Mouse (Mus musculus) spleen, postnatal 0 days (tissue): ENCODE data around the gene Mdm2. TPM values are rescaled to one million over a fixed set of nuclear protein-coding genes. Genes with fewer than 3 reads are reported as not detected.

Source experiments
- polyA plus RNA-seq: library from polyadenylated mRNA; unstranded; fragments of >200 nt; fragmentation: Nextera tagmentation; extraction: Ambion mirVana; gene quantifications from 2 replicates; pipeline ENCODE4 v1.2.1, GENCODE M21; 2015

Gene Mdm2
- polyA plus RNA-seq: 18.5 and 18.7 TPM in 2 replicates

DNA sequence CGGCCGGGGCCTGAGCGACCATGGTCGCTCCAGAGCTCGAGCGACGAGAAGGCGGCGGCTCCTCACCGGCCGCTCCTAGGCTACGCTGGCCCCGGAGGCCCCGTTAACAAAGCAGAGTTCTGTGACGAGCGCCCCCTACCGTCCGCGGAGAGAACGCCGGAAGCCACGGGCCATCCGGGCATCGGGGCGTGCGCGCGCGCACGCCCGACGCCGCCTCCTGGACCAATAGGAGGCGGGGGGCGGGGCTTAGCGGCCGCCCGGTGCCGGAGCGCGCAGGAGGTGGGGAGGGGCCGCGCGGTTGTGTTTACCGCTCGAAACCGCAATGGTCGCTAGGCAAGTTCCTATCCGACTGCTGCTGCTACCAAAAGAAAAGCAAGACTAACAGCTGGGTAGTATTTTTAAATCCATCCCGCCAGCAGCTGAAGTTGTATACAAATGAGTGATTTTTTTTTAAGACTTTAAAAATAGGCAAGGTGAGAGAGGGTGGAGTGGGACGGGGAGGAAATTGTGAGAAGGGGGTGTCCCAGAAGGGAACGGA lies at the start of gene Mdm2:
Mdm2 (minus strand) TSS at position 155 of the 538 bp plus-strand sequence.

DNA sequence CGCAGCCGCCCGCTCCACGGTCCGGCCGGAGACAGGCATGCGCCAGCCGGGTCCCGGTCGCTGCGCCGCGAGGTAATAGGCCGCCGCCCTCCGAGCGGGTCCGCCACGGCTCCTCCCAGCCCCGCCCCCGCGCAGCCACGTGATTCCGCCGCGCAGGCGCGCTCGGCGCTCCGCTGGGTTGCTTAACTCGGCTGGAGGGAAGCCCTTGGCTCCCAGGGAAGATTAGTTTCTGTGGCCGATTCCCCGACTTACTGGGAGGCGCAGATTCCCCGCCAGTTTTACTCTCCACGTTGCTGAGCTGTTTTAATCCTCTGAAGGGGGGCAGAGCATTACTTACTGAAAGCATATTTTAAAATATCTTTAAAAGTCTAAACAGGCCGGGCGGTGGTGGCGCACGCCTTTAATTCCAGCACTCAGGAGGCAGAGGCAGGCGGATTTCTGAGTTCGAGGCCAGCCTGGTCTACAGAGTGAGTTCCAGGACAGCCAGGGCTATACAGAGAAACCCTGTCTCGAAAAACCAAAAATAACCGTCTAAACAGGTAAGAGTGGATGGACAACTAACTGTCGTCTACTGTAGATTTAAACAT lies 35.8 kb upstream of the Mdm2 start, which contains the start of gene Slc35e3:
Slc35e3 (minus strand) TSS at position 69 of the 587 bp plus-strand sequence.

Other genes starting within 250 kb of the Mdm2 start
- gene Cpm, start 81.3 kb downstream of the Mdm2 start, polyA plus RNA-seq: 0.93 and 1.2 TPM in 2 replicates
- 2.8 and 3.5 TPM in 2 replicates for gene Slc35e3, start 35.6 kb upstream of the Mdm2 start, polyA plus RNA-seq
- gene Nup107, start 81.9 kb upstream of the Mdm2 start, polyA plus RNA-seq: 34.6 and 41.3 TPM in 2 replicates
- gene Rap1b, start 135.3 kb upstream of the Mdm2 start, polyA plus RNA-seq: 142 and 166 TPM in 2 replicates